Mouse (Mus musculus): ENCODE measurements around the gene Plch1. TPM values are rescaled to one million over a fixed set of nuclear protein-coding genes. Genes with fewer than 3 reads are reported as not detected.

Plch1 gene
- not detected in 2 replicates for total RNA-seq (2015; ENCODE audit: low replicate concordance)
- total RNA-seq (2017; ENCODE audit: low replicate concordance) = not detected in 2 replicates

GRCm38 (mm10) chr3:63899309-63899695 lies at the start of gene Plch1:
TSS of gene Plch1 (minus strand) at chr3:63899472.
- no peak for ATAC-seq (replicated peaks; ENCODE audit: low FRiP score, poor library complexity, severe bottlenecking)

GRCm38 (mm10) chr3:63941204-63941850 lies 42.1 kb upstream of the Plch1 start:
- no peak for ATAC-seq (replicated peaks; ENCODE audit: low FRiP score, poor library complexity, severe bottlenecking)

- ATAC-seq (replicated peaks; ENCODE audit: low FRiP score, poor library complexity, severe bottlenecking) = no peak
These were observed 39.7 kb upstream of the Plch1 start for GRCm38 (mm10) chr3:63938928-63939327.

- peak; percentile 94 for ATAC-seq (replicated peaks; ENCODE audit: low FRiP score, poor library complexity, severe bottlenecking)
These were observed 29.9 kb upstream of the Plch1 start, which contains the start of gene E130311K13Rik for GRCm38 (mm10) chr3:63928878-63929859. TSS of gene E130311K13Rik (minus strand) at chr3:63929472.

GRCm38 (mm10) chr3:63919634-63920033 lies 20.4 kb upstream of the Plch1 start:
- 0 out of 2 replicates have a peak, but pooled peaks have one; percentile 34 for ATAC-seq (replicated peaks; ENCODE audit: low FRiP score, poor library complexity, severe bottlenecking)

GRCm38 (mm10) chr3:63910301-63910700 lies 11.0 kb upstream of the Plch1 start:
- no peak for ATAC-seq (replicated peaks; ENCODE audit: low FRiP score, poor library complexity, severe bottlenecking)

GRCm38 (mm10) chr3:63905241-63905640 lies 6.0 kb upstream of the Plch1 start:
- no peak for ATAC-seq (replicated peaks; ENCODE audit: low FRiP score, poor library complexity, severe bottlenecking)

GRCm38 (mm10) chr3:63904157-63904556 lies 4.9 kb upstream of the Plch1 start:
- ATAC-seq (replicated peaks; ENCODE audit: low FRiP score, poor library complexity, severe bottlenecking) = no peak

- no peak for ATAC-seq (replicated peaks; ENCODE audit: low FRiP score, poor library complexity, severe bottlenecking)
These were observed 824 bp upstream of the Plch1 start for GRCm38 (mm10) chr3:63900021-63900571.

GRCm38 (mm10) chr3:63898581-63899308 lies 527 bp downstream of the Plch1 start:
- ATAC-seq (replicated peaks; ENCODE audit: low FRiP score, poor library complexity, severe bottlenecking) = no peak

GRCm38 (mm10) chr3:63897177-63897576 lies 2.1 kb downstream of the Plch1 start:
- ATAC-seq (replicated peaks; ENCODE audit: low FRiP score, poor library complexity, severe bottlenecking) = no peak

- ATAC-seq (replicated peaks; ENCODE audit: low FRiP score, poor library complexity, severe bottlenecking) = no peak
These were observed 3.0 kb downstream of the Plch1 start for GRCm38 (mm10) chr3:63896303-63896702.

GRCm38 (mm10) chr3:63895786-63896185 lies 3.5 kb downstream of the Plch1 start:
- ATAC-seq (replicated peaks; ENCODE audit: low FRiP score, poor library complexity, severe bottlenecking) = no peak

GRCm38 (mm10) chr3:63893677-63894076 lies 5.6 kb downstream of the Plch1 start:
- ATAC-seq (replicated peaks; ENCODE audit: low FRiP score, poor library complexity, severe bottlenecking) = no peak

- no peak for ATAC-seq (replicated peaks; ENCODE audit: low FRiP score, poor library complexity, severe bottlenecking)
These were observed 7.1 kb downstream of the Plch1 start for GRCm38 (mm10) chr3:63892154-63892553.

GRCm38 (mm10) chr3:63881065-63881464 lies 18.2 kb downstream of the Plch1 start:
- no peak for ATAC-seq (replicated peaks; ENCODE audit: low FRiP score, poor library complexity, severe bottlenecking)

GRCm38 (mm10) chr3:63878995-63879666 lies 20.1 kb downstream of the Plch1 start:
- no peak for ATAC-seq (replicated peaks; ENCODE audit: low FRiP score, poor library complexity, severe bottlenecking)

GRCm38 (mm10) chr3:63872818-63873217 lies 26.5 kb downstream of the Plch1 start:
- ATAC-seq (replicated peaks; ENCODE audit: low FRiP score, poor library complexity, severe bottlenecking) = no peak

- no peak for ATAC-seq (replicated peaks; ENCODE audit: low FRiP score, poor library complexity, severe bottlenecking)
These were observed 28.0 kb downstream of the Plch1 start for GRCm38 (mm10) chr3:63871249-63871648.

All from erythroid progenitor cell, adult 5-6 weeks (primary cell).